ENCODE assay signal across 8 mouse cellular contexts in genomic region chr8:84706610-84707266, GRCm38 (mm10). TPM values are rescaled to one million over a fixed set of nuclear protein-coding genes. Genes with fewer than 3 reads are reported as not detected.
DNase-seq lines count a peak whose midpoint lies in the region; ATAC-seq and TF ChIP-seq lines count a peak whose summit lies in the region.

No protein-coding gene starts in this region.

- H3K36me3 ChIP-seq in spleen, adult 2 months (ENCODE audit: control insufficient read depth, insufficient read depth, low read length), result 0 out of 2 replicates have a peak, but pooled peaks cover 5% of the 10 kb centered on the region
- peaks cover 22% of the 10 kb centered on the region for H3K36me3 ChIP-seq in embryonic facial prominence, embryonic 15.5 days
- H3K36me3 ChIP-seq in hindbrain, embryonic 16.5 days (ENCODE audit: control insufficient read depth, insufficient read depth, low read length), result no peaks in the 10 kb centered on the region
- no peaks in the 10 kb centered on the region for H3K36me3 ChIP-seq in stomach, embryonic 16.5 days (ENCODE audit: control insufficient read depth, insufficient read depth, low read length)

- H3K27me3 ChIP-seq in spleen, adult 2 months (ENCODE audit: control insufficient read depth, insufficient read depth, low read length), result peaks cover 3% of the 10 kb centered on the region; the same call in 1 of the 2 replicates
- H3K27me3 ChIP-seq in embryonic facial prominence, embryonic 15.5 days, result peaks cover 59% of the 10 kb centered on the region
- H3K27me3 ChIP-seq in hindbrain, embryonic 16.5 days (replicated peaks; ENCODE audit: control insufficient read depth, insufficient read depth, low read length), result peaks cover 20% of the 10 kb centered on the region
- H3K27me3 ChIP-seq in stomach, embryonic 16.5 days (ENCODE audit: control insufficient read depth, insufficient read depth, low read length), result peaks cover 40% of the 10 kb centered on the region

- H3K27ac ChIP-seq in spleen, adult 2 months (ENCODE audit: insufficient read depth, low read length), result peak overlapping the region; percentile 64
- H3K27ac ChIP-seq in embryonic facial prominence, embryonic 15.5 days (replicated peaks), result peak overlapping the region; percentile 60; the same call in 1 of the 2 replicates
- peak overlapping the region; percentile 77 for H3K27ac ChIP-seq in hindbrain, embryonic 16.5 days (ENCODE audit: low read depth, low read length)
- peak overlapping the region; percentile 95 for H3K27ac ChIP-seq in stomach, embryonic 16.5 days (ENCODE audit: low read length)

- H3K9me3 ChIP-seq in embryonic facial prominence, embryonic 15.5 days (replicated peaks), result no peaks in the 10 kb centered on the region
- H3K9me3 ChIP-seq in hindbrain, embryonic 16.5 days (ENCODE audit: control insufficient read depth, low read length), result no peaks in the 10 kb centered on the region
- no peaks in the 10 kb centered on the region for H3K9me3 ChIP-seq in stomach, embryonic 16.5 days (replicated peaks; ENCODE audit: control insufficient read depth, low read length)

- no peak overlapping the region for H3K9ac ChIP-seq in embryonic facial prominence, embryonic 15.5 days
- peak overlapping the region; percentile 46 for H3K9ac ChIP-seq in hindbrain, embryonic 16.5 days (ENCODE audit: low read depth, low read length)
- peak overlapping the region; percentile 66 for H3K9ac ChIP-seq in stomach, embryonic 16.5 days (ENCODE audit: low read length)

- H3K4me3 ChIP-seq in spleen, adult 2 months (ENCODE audit: extremely low read depth, insufficient read depth, insufficient read length), result peak overlapping the region; percentile 49
- H3K4me3 ChIP-seq in embryonic facial prominence, embryonic 15.5 days (replicated peaks), result peak overlapping the region; percentile 21
- peak overlapping the region; percentile 8 for H3K4me3 ChIP-seq in hindbrain, embryonic 16.5 days (ENCODE audit: low read length)
- peak overlapping the region; percentile 42 for H3K4me3 ChIP-seq in stomach, embryonic 16.5 days (replicated peaks; ENCODE audit: low read length)

- TF ChIP-seq CTCF in spleen, adult 2 months (IDR thresholded peaks at IDR 0.05; ENCODE audit: extremely low read depth, insufficient read depth, insufficient read length, insufficient replicate concordance), result no peak

- peak in 1 of 2 experiments; percentile 22 for DNase-seq in spleen, adult 2 months (ENCODE audit: low read depth in 1 of 2, low spot score in 2 of 2)
- no peak for DNase-seq in spleen, postnatal 36 days (ENCODE audit: low spot score in 2 of 2)
- peak; percentile 64 for DNase-seq in lung, postnatal 36 days
- DNase-seq in right cerebral cortex, postnatal 36 days (ENCODE audit: low spot score in 2 of 2), result no peak
- no peak for DNase-seq in adrenal gland, postnatal 4 days (ENCODE audit: low spot score in 2 of 2)

- H3K4me2 ChIP-seq in embryonic facial prominence, embryonic 15.5 days (replicated peaks), result peak overlapping the region; percentile 29
- peak overlapping the region; percentile 39 for H3K4me2 ChIP-seq in hindbrain, embryonic 16.5 days (ENCODE audit: low read length)
- H3K4me2 ChIP-seq in stomach, embryonic 16.5 days (ENCODE audit: low read depth, low read length), result peak overlapping the region; percentile 55

- ATAC-seq in embryonic facial prominence, embryonic 15.5 days (ENCODE audit: insufficient number of reproducible peaks, low FRiP score, low TSS enrichment, low read depth), result no peak
- ATAC-seq in hindbrain, embryonic 16.5 days, result no peak
- peak; percentile 11; the same call in 1 of the 2 replicates for ATAC-seq in stomach, embryonic 16.5 days (ENCODE audit: insufficient read depth, low FRiP score)

- H3K4me1 ChIP-seq in spleen, adult 2 months (ENCODE audit: control insufficient read depth, insufficient read depth, insufficient read length), result peaks cover 42% of the 10 kb centered on the region
- peaks cover 76% of the 10 kb centered on the region for H3K4me1 ChIP-seq in embryonic facial prominence, embryonic 15.5 days
- H3K4me1 ChIP-seq in hindbrain, embryonic 16.5 days (ENCODE audit: control insufficient read depth, insufficient read depth, low read depth, low read length), result peaks cover 37% of the 10 kb centered on the region
- peaks cover 61% of the 10 kb centered on the region for H3K4me1 ChIP-seq in stomach, embryonic 16.5 days (ENCODE audit: control insufficient read depth, insufficient read depth, low read length)

- 6% methylated on average over 39 of the region's 45 CpGs for WGBS in spleen, adult 2 months
- 29% methylated on average over 45 of the region's 45 CpGs for WGBS in embryonic facial prominence, embryonic 15.5 days
- WGBS in hindbrain, embryonic 16.5 days, result 7% methylated on average over 43 of the region's 45 CpGs
- WGBS in stomach, embryonic 16.5 days, result 29% methylated on average over 45 of the region's 45 CpGs

- no peak for TF ChIP-seq POLR2A in spleen, adult 2 months (IDR thresholded peaks at IDR 0.05; ENCODE audit: low read depth, low read length)

RNA-seq across cellular contexts. Expression of gene Lyl1, which starts 5.5 kb away (rescaled TPM):
- 90.0 and 115 TPM in 2 replicates for polyA plus RNA-seq in spleen, adult 2 months (2012; rRNA removed)
- polyA plus RNA-seq in embryonic facial prominence, embryonic 15.5 days (2015; fragmentation: Nextera tagmentation; extraction: Ambion mirVana), result 5.8 and 6.0 TPM in 2 replicates
- polyA plus RNA-seq in hindbrain, embryonic 16.5 days (2015; fragmentation: Nextera tagmentation; extraction: Ambion mirVana), result 2.6 and 3.2 TPM in 2 replicates
- 6.0 and 8.3 TPM in 2 replicates for polyA plus RNA-seq in stomach, embryonic 16.5 days (2015; fragmentation: Nextera tagmentation; extraction: Ambion mirVana)
- 1 to 10 TPM; 6.5 to 7.2 TPM for total RNA-seq in adrenal gland, postnatal 4 days (2021)

RNA-seq across cellular contexts. Expression of gene G430095P16Rik, which starts 16.1 kb away (rescaled TPM):
- polyA plus RNA-seq in spleen, adult 2 months (2012; rRNA removed), result 4.5 TPM in 2 replicates
- polyA plus RNA-seq in embryonic facial prominence, embryonic 15.5 days (2015; fragmentation: Nextera tagmentation; extraction: Ambion mirVana), result 4.2 and 4.9 TPM in 2 replicates
- 0.82 and 0.89 TPM in 2 replicates for polyA plus RNA-seq in hindbrain, embryonic 16.5 days (2015; fragmentation: Nextera tagmentation; extraction: Ambion mirVana)
- polyA plus RNA-seq in stomach, embryonic 16.5 days (2015; fragmentation: Nextera tagmentation; extraction: Ambion mirVana), result 3.2 and 4.1 TPM in 2 replicates
- 1 to 10 TPM; 1.2 TPM for total RNA-seq in adrenal gland, postnatal 4 days (2021)

RNA-seq across cellular contexts. Expression of gene Nacc1, which starts 19.1 kb away (rescaled TPM):
- polyA plus RNA-seq in spleen, adult 2 months (2012; rRNA removed), result 66.0 and 78.5 TPM in 2 replicates
- polyA plus RNA-seq in embryonic facial prominence, embryonic 15.5 days (2015; fragmentation: Nextera tagmentation; extraction: Ambion mirVana), result 16.7 and 16.9 TPM in 2 replicates
- polyA plus RNA-seq in hindbrain, embryonic 16.5 days (2015; fragmentation: Nextera tagmentation; extraction: Ambion mirVana), result 12.4 and 15.5 TPM in 2 replicates
- 14.4 and 14.5 TPM in 2 replicates for polyA plus RNA-seq in stomach, embryonic 16.5 days (2015; fragmentation: Nextera tagmentation; extraction: Ambion mirVana)
- 10 to 100 TPM; 88.9 to 89.0 TPM for total RNA-seq in adrenal gland, postnatal 4 days (2021)

RNA-seq across cellular contexts. Expression of gene Trmt1, which starts 20.6 kb away (rescaled TPM):
- 98.1 and 155 TPM in 2 replicates for polyA plus RNA-seq in spleen, adult 2 months (2012; rRNA removed)
- polyA plus RNA-seq in embryonic facial prominence, embryonic 15.5 days (2015; fragmentation: Nextera tagmentation; extraction: Ambion mirVana), result 69.1 and 78.2 TPM in 2 replicates
- 66.8 and 71.2 TPM in 2 replicates for polyA plus RNA-seq in hindbrain, embryonic 16.5 days (2015; fragmentation: Nextera tagmentation; extraction: Ambion mirVana)
- 53.7 and 54.1 TPM in 2 replicates for polyA plus RNA-seq in stomach, embryonic 16.5 days (2015; fragmentation: Nextera tagmentation; extraction: Ambion mirVana)
- 100 to 1,000 TPM; 122 to 124 TPM for total RNA-seq in adrenal gland, postnatal 4 days (2021)

RNA-seq across cellular contexts. Expression of gene Ier2, which starts 44.1 kb away (rescaled TPM):
- polyA plus RNA-seq in spleen, adult 2 months (2012; rRNA removed), result 23.0 and 27.4 TPM in 2 replicates
- 79.7 and 83.9 TPM in 2 replicates for polyA plus RNA-seq in embryonic facial prominence, embryonic 15.5 days (2015; fragmentation: Nextera tagmentation; extraction: Ambion mirVana)
- polyA plus RNA-seq in hindbrain, embryonic 16.5 days (2015; fragmentation: Nextera tagmentation; extraction: Ambion mirVana), result 18.2 and 19.6 TPM in 2 replicates
- 62.4 and 69.5 TPM in 2 replicates for polyA plus RNA-seq in stomach, embryonic 16.5 days (2015; fragmentation: Nextera tagmentation; extraction: Ambion mirVana)
- total RNA-seq in adrenal gland, postnatal 4 days (2021), result 10 to 100 TPM; 35.1 to 35.3 TPM
